Mouse (Mus musculus) heart, postnatal 0 days (tissue): ENCODE results near the gene Kansl1l.

Source experiments
- CTCF ChIP-seq: IDR thresholded peaks from 2 replicates; pipeline ENCODE4 v1.5.1; 2016; ENCODE audit warnings: antibody characterized with exemption, control low read depth, low read depth
- EP300 ChIP-seq: IDR thresholded peaks from 2 replicates; pipeline ENCODE4 v1.6.1; 2016; ENCODE audit warnings: antibody characterized with exemption, low read depth

DNA sequence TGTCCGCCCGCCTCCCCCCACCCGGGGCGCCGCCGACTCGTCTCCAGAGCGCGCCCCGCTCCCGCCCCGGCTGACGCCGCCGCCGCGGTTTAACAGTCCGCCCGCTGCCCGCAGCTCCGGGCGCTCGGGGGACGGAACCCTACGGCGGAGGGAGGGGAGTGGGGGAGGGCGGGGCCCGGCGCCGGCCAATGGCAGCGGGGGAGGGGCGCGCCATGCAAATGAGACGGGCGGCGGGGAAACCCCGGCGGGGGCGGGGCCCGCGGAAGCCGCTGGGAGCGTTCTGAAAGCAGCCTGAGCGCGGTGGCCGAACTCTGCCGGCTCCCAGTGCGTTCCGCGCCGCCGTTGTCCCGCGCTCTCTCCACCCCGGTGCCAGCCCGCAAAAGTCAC lies at the start of gene Kansl1l:
- TF ChIP-seq CTCF (no peak), EP300 (peak; percentile 67; the same call in 1 of the 2 replicates)
